Mouse (Mus musculus): ENCODE data around the gene Efnb3. TPM values are rescaled to one million over a fixed set of nuclear protein-coding genes. Genes with fewer than 3 reads are reported as not detected.

The Efnb3 gene
- total and polyA plus RNA-seq, 3 experiments, result 0.23 to 0.72 TPM; not detected in 1

DNA sequence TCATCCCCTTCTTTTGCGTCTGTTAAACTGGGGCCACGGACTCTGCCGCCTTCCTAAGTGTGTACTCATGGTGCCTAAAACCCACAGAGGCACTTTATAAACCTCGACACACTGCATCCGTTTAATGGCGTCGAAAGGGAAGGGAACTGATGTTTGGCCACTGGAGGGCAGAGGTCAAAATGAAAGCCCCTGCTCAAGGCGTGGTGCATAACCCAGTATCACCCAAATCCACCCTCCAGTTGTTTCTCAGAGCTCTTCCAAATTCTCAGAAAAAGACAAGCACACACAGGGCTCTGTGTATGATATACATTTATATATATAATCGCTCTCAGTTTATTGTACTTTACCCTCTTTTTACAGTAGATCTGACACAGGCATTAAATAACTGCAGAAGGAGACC lies 39.4 kb upstream of the Efnb3 start:
- no peak overlapping the region for H3K27ac ChIP-seq (ENCODE audit: control insufficient read depth, low read depth, low read length)
- DNase-seq (ENCODE audit: low read depth, low spot score), result no peak
- no peaks in the 10 kb centered on the region; the same call in 1 of the 2 replicates for H3K79me2 ChIP-seq (ENCODE audit: control insufficient read depth, insufficient read depth, low read length, poor library complexity)
- peaks cover 4 to 20% of the 10 kb centered on the region in 2 experiments for H3K36me3 ChIP-seq (ENCODE audit: control insufficient read depth in 1 of 2, insufficient read depth in 2 of 2, low read length in 2 of 2)
- peaks cover 14 to 29% of the 10 kb centered on the region in 2 experiments for H3K4me1 ChIP-seq (ENCODE audit: control insufficient read depth in 1 of 2, insufficient read depth in 2 of 2, low read length in 2 of 2)
- TF ChIP-seq EP300 (IDR thresholded peaks at IDR 0.05; ENCODE audit: low read depth in 1 of 2, low read length in 2 of 2), result no peak
- no peak for TF ChIP-seq SIN3A (IDR thresholded peaks at IDR 0.05; ENCODE audit: low read length)
- no peak for TF ChIP-seq MAFK (IDR thresholded peaks at IDR 0.05; ENCODE audit: borderline replicate concordance, low read depth, low read length)
- no peak for TF ChIP-seq TCF12 (IDR thresholded peaks at IDR 0.05; ENCODE audit: low read depth, low read length)
- TF ChIP-seq RAD21 (IDR thresholded peaks at IDR 0.05; ENCODE audit: low read depth, low read length), result no peak
- no peak for TF ChIP-seq TBP (IDR thresholded peaks at IDR 0.05; ENCODE audit: low read depth, low read length)
- no peak for TF ChIP-seq NELFE (IDR thresholded peaks at IDR 0.05; ENCODE audit: low read depth, low read length)
- H3K27me3 ChIP-seq (ENCODE audit: control insufficient read depth in 1 of 2, insufficient read depth in 2 of 2, low read length in 2 of 2), result no peaks in the 10 kb centered on the region
- H3K9ac ChIP-seq (ENCODE audit: control insufficient read depth, low read depth, low read length, poor library complexity, severe bottlenecking), result no peak overlapping the region
- no peaks in the 10 kb centered on the region for H3K9me3 ChIP-seq (replicated peaks; ENCODE audit: insufficient read depth, low read length)
- H3K4me3 ChIP-seq (ENCODE audit: control insufficient read depth in 1 of 2, insufficient read depth in 1 of 2, low read depth in 2 of 2, low read length in 2 of 2), result no peak overlapping the region

DNA sequence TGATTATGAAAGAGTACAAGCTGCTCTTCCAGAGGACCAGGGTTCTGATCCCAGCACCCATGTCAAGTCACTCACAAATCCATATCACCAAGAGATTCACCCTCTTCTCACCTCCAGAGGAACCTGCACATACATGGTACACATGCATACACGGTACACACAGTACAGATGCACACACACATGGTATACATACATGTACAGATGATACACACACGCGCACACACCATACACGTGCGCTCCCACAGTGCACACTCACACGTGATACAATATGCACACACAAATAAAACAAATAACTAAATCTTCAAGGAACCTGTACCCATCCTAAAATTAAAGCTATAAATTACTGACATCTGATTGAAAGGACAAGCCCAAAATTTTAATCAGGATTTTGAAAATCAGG lies 34.8 kb upstream of the Efnb3 start:
- TF ChIP-seq E2F4 (IDR thresholded peaks at IDR 0.05; ENCODE audit: borderline replicate concordance, low read depth, low read length) (no peak), POLR2AphosphoS5 (IDR thresholded peaks at IDR 0.05; ENCODE audit: borderline replicate concordance, low read depth, low read length) (0 out of 2 replicates have a peak, but pooled peaks have one; percentile 42), ZNF384 (IDR thresholded peaks at IDR 0.05; ENCODE audit: low read depth, low read length) (no peak)
- H3K4me1 ChIP-seq (ENCODE audit: control insufficient read depth in 1 of 2, insufficient read depth in 2 of 2, low read length in 2 of 2), result peaks cover 14 to 29% of the 10 kb centered on the region in 2 experiments
- no peaks in the 10 kb centered on the region for H3K27me3 ChIP-seq (ENCODE audit: control insufficient read depth in 1 of 2, insufficient read depth in 2 of 2, low read length in 2 of 2)
- peaks cover 4 to 39% of the 10 kb centered on the region in 2 experiments for H3K36me3 ChIP-seq (ENCODE audit: control insufficient read depth in 1 of 2, insufficient read depth in 2 of 2, low read length in 2 of 2)
- H3K27ac ChIP-seq (ENCODE audit: control insufficient read depth, low read depth, low read length), result no peak overlapping the region
- peak; percentile 35 for DNase-seq (ENCODE audit: low read depth, low spot score)
- no peak overlapping the region for H3K4me3 ChIP-seq (ENCODE audit: control insufficient read depth in 1 of 2, insufficient read depth in 1 of 2, low read depth in 2 of 2, low read length in 2 of 2)
- H3K9me3 ChIP-seq (replicated peaks; ENCODE audit: insufficient read depth, low read length), result no peaks in the 10 kb centered on the region
- no peaks in the 10 kb centered on the region for H3K79me2 ChIP-seq (ENCODE audit: control insufficient read depth, insufficient read depth, low read length, poor library complexity)
- H3K9ac ChIP-seq (ENCODE audit: control insufficient read depth, low read depth, low read length, poor library complexity, severe bottlenecking), result no peak overlapping the region

DNA sequence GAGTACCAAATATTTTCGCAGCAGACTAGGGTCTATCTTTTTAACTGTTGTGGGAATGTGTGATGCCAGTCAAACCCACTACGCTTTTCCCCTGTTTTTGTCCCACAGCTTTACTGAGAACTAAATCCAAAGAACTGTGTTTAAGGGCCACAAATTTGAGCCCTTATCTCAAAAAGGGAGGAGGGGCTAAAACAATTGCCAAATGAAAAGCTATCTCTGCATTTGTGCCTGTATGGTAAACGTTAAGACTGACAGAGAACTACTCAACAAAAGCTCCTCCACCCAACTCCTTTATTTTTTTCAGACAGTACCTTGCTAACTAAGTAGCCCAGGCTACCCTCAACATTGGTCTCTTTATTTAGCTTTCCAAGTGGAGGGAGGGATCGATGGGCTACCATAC lies 32.8 kb upstream of the Efnb3 start:
- H3K27ac ChIP-seq (ENCODE audit: control insufficient read depth, low read depth, low read length), result peak overlapping the region; percentile 53
- H3K9me3 ChIP-seq (replicated peaks; ENCODE audit: insufficient read depth, low read length), result no peaks in the 10 kb centered on the region
- H3K4me1 ChIP-seq (ENCODE audit: control insufficient read depth in 1 of 2, insufficient read depth in 2 of 2, low read length in 2 of 2), result peaks cover 17 to 40% of the 10 kb centered on the region in 2 experiments
- H3K27me3 ChIP-seq (ENCODE audit: control insufficient read depth in 1 of 2, insufficient read depth in 2 of 2, low read length in 2 of 2), result no peaks in the 10 kb centered on the region
- H3K36me3 ChIP-seq (ENCODE audit: control insufficient read depth in 1 of 2, insufficient read depth in 2 of 2, low read length in 2 of 2), result peaks cover 14 to 50% of the 10 kb centered on the region in 2 experiments
- no peak overlapping the region for H3K4me3 ChIP-seq (ENCODE audit: control insufficient read depth in 1 of 2, insufficient read depth in 1 of 2, low read depth in 2 of 2, low read length in 2 of 2)
- H3K79me2 ChIP-seq (ENCODE audit: control insufficient read depth, insufficient read depth, low read length, poor library complexity), result no peaks in the 10 kb centered on the region
- H3K9ac ChIP-seq (ENCODE audit: control insufficient read depth, low read depth, low read length, poor library complexity, severe bottlenecking), result no peak overlapping the region
- DNase-seq (ENCODE audit: low read depth, low spot score), result peak; percentile 78
- TF ChIP-seq ZMIZ1 (IDR thresholded peaks at IDR 0.05; ENCODE audit: low read depth, low read length), result no peak
- TF ChIP-seq SIN3A (IDR thresholded peaks at IDR 0.05; ENCODE audit: low read length), result peak; percentile 44; the same call in 1 of the 2 replicates
- no peak for TF ChIP-seq NELFE (IDR thresholded peaks at IDR 0.05; ENCODE audit: low read depth, low read length)
- TF ChIP-seq MYB (IDR thresholded peaks at IDR 0.05; ENCODE audit: low read depth, low read length), result no peak
- TF ChIP-seq CTCF (IDR thresholded peaks at IDR 0.05 in 2 of 3, conservative IDR thresholded peaks at IDR 0.05 in 1 of 3; ENCODE audit: control insufficient read depth in 1 of 3, insufficient read depth in 1 of 3, low read depth in 2 of 3, low read length in 3 of 3, poor library complexity in 1 of 3, severe bottlenecking in 1 of 3), result no peak
- 0 out of 2 replicates have a peak, but pooled peaks have one; percentile 12 for TF ChIP-seq MYC (IDR thresholded peaks at IDR 0.05; ENCODE audit: low read depth, low read length)
- peak; percentile 65 for TF ChIP-seq ZNF384 (IDR thresholded peaks at IDR 0.05; ENCODE audit: low read depth, low read length)
- TF ChIP-seq HCFC1 (IDR thresholded peaks at IDR 0.05; ENCODE audit: low read depth, low read length), result 0 out of 2 replicates have a peak, but pooled peaks have one; percentile 37
- TF ChIP-seq GATA1 (IDR thresholded peaks at IDR 0.05; ENCODE audit: low read depth, low read length), result peak; percentile 82
- no peak for TF ChIP-seq ETS1 (IDR thresholded peaks at IDR 0.05; ENCODE audit: low read depth, low read length)
- TF ChIP-seq EP300 (IDR thresholded peaks at IDR 0.05; ENCODE audit: low read depth in 1 of 2, low read length in 2 of 2), result peak; percentile 42 to 64; a peak in 3 of 4 replicates
- TF ChIP-seq TCF12 (IDR thresholded peaks at IDR 0.05; ENCODE audit: low read depth, low read length), result no peak
- no peak for TF ChIP-seq MAFK (IDR thresholded peaks at IDR 0.05; ENCODE audit: borderline replicate concordance, low read depth, low read length)
- no peak for TF ChIP-seq ZC3H11A (IDR thresholded peaks at IDR 0.05; ENCODE audit: low read depth, low read length)
- TF ChIP-seq MXI1 (IDR thresholded peaks at IDR 0.05; ENCODE audit: low read depth, low read length), result peak; percentile 26; the same call in 1 of the 2 replicates
- no peak for TF ChIP-seq KAT2A (conservative IDR thresholded peaks at IDR 0.05; ENCODE audit: low read depth, low read length)
- 0 out of 4 replicates have a peak, but pooled peaks of 1 of the 2 experiments have one; percentile 19 for TF ChIP-seq POLR2A (IDR thresholded peaks at IDR 0.05; ENCODE audit: control insufficient read depth in 1 of 2, insufficient read depth in 1 of 2, low read depth in 1 of 2, low read length in 2 of 2, poor library complexity in 1 of 2)
- no peak for TF ChIP-seq RCOR1 (IDR thresholded peaks at IDR 0.05; ENCODE audit: low read depth, low read length)
- 0 out of 2 replicates have a peak, but pooled peaks have one; percentile 14 for TF ChIP-seq BHLHE40 (IDR thresholded peaks at IDR 0.05; ENCODE audit: borderline replicate concordance, low read depth, low read length)
- TF ChIP-seq E2F4 (IDR thresholded peaks at IDR 0.05; ENCODE audit: borderline replicate concordance, low read depth, low read length), result no peak
- no peak for TF ChIP-seq USF2 (IDR thresholded peaks at IDR 0.05; ENCODE audit: borderline replicate concordance in 1 of 2, insufficient read depth in 1 of 2, low read depth in 1 of 2, low read length in 2 of 2)

All from MEL (cell line).